Comparison of ENCODE assay signal across 8 mouse cellular contexts in the genomic region with DNA sequence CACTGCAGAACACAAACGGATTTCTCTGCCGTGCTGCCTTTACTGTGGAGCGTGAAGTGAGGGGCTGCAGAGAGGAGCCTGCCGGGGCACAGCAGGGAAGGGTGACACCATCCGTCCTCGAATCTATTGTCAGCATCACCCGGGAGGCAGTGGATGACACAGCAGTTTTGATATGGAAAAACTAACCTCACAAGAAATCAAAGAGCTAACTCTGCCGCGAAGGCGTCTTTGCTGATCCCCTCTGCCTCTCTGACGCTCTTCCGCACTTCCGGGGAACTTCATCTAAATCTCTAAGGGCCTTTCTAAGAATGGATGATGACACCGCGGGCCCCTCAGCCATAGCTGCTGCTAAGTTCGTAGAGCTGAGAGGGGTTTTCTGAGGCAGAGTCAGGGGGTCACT. TPM values are rescaled to one million over a fixed set of nuclear protein-coding genes. Genes with fewer than 3 reads are reported as not detected.
A peak's percentile ranks its signal among the peaks of the same experiment; 100 is the strongest.
DNase-seq lines count a peak whose midpoint lies in the region; ATAC-seq and TF ChIP-seq lines count a peak whose summit lies in the region.

No protein-coding gene starts in this region.

- no peak for TF ChIP-seq EP300 in heart, postnatal 0 days (IDR thresholded peaks at IDR 0.05; ENCODE audit: low read depth)

- peak overlapping the region; percentile 27; the same call in 1 of the 2 replicates for H3K9ac ChIP-seq in heart, postnatal 0 days (replicated peaks; ENCODE audit: low read depth, low read length)
- H3K9ac ChIP-seq in embryonic facial prominence, embryonic 14.5 days (ENCODE audit: low read depth, low read length) = peak overlapping the region; percentile 43
- no peak overlapping the region for H3K9ac ChIP-seq in limb, embryonic 15.5 days
- H3K9ac ChIP-seq in stomach, embryonic 15.5 days = no peak overlapping the region

- intact Hi-C loops in heart, postnatal 14 days (cut with DNase I) = loop anchor here (5.0 kb wide), 1 partner anchor 222 kb away; no protein-coding TSS in a partner anchor

- H3K36me3 ChIP-seq in heart, postnatal 0 days (replicated peaks; ENCODE audit: control insufficient read depth, insufficient read depth, low read length) = no peaks in the 10 kb centered on the region
- no peaks in the 10 kb centered on the region for H3K36me3 ChIP-seq in embryonic facial prominence, embryonic 14.5 days (ENCODE audit: control insufficient read depth, insufficient read depth, low read length)
- H3K36me3 ChIP-seq in limb, embryonic 15.5 days = no peaks in the 10 kb centered on the region
- no peaks in the 10 kb centered on the region for H3K36me3 ChIP-seq in stomach, embryonic 15.5 days

- DNase-seq in heart, postnatal 0 days (ENCODE audit: low spot score) = no peak
- no peak for DNase-seq in heart, postnatal 14 days
- DNase-seq in embryonic facial prominence, embryonic 14.5 days (ENCODE audit: low spot score) = no peak
- no peak for DNase-seq in spleen, adult 12 weeks (ENCODE audit: low spot score)
- DNase-seq in Muller cell, postnatal 12 days (ENCODE audit: inconsistent ontology term) = no peak
- DNase-seq in lung, postnatal 10 days = no peak

- H3K27me3 ChIP-seq in heart, postnatal 0 days (ENCODE audit: control insufficient read depth, insufficient read depth, low read length) = no peaks in the 10 kb centered on the region
- no peaks in the 10 kb centered on the region for H3K27me3 ChIP-seq in embryonic facial prominence, embryonic 14.5 days (replicated peaks; ENCODE audit: control insufficient read depth, insufficient read depth, low read length)
- peaks cover 8% of the 10 kb centered on the region; the same call in 1 of the 2 replicates for H3K27me3 ChIP-seq in limb, embryonic 15.5 days
- H3K27me3 ChIP-seq in stomach, embryonic 15.5 days (replicated peaks) = no peaks in the 10 kb centered on the region

- TF ChIP-seq CTCF in heart, postnatal 0 days (IDR thresholded peaks at IDR 0.05; ENCODE audit: low read depth) = no peak

- H3K27ac ChIP-seq in heart, postnatal 0 days (ENCODE audit: low read depth) = no peak overlapping the region
- H3K27ac ChIP-seq in embryonic facial prominence, embryonic 14.5 days (replicated peaks; ENCODE audit: low read depth, low read length) = no peak overlapping the region
- no peak overlapping the region for H3K27ac ChIP-seq in limb, embryonic 15.5 days
- H3K27ac ChIP-seq in stomach, embryonic 15.5 days = no peak overlapping the region

- peaks cover 16% of the 10 kb centered on the region; the same call in 1 of the 2 replicates for H3K4me1 ChIP-seq in heart, postnatal 0 days (ENCODE audit: control insufficient read depth, insufficient read depth)
- H3K4me1 ChIP-seq in embryonic facial prominence, embryonic 14.5 days (ENCODE audit: control insufficient read depth, insufficient read depth, low read length) = peaks cover 15% of the 10 kb centered on the region
- H3K4me1 ChIP-seq in limb, embryonic 15.5 days = peaks cover 18% of the 10 kb centered on the region
- H3K4me1 ChIP-seq in stomach, embryonic 15.5 days = peaks cover 7% of the 10 kb centered on the region; the same call in 1 of the 2 replicates

- 3% methylated on average over 16 of the region's 16 CpGs for WGBS in heart, postnatal 0 days
- WGBS in embryonic facial prominence, embryonic 14.5 days = 5% methylated on average over 16 of the region's 16 CpGs
- WGBS in limb, embryonic 15.5 days = 12% methylated on average over 16 of the region's 16 CpGs
- 11% methylated on average over 16 of the region's 16 CpGs for WGBS in stomach, embryonic 15.5 days

- H3K9me3 ChIP-seq in heart, postnatal 0 days (replicated peaks; ENCODE audit: control insufficient read depth, low read length) = no peaks in the 10 kb centered on the region
- no peaks in the 10 kb centered on the region for H3K9me3 ChIP-seq in embryonic facial prominence, embryonic 14.5 days (ENCODE audit: control insufficient read depth, low read length)
- H3K9me3 ChIP-seq in limb, embryonic 15.5 days = no peaks in the 10 kb centered on the region
- no peaks in the 10 kb centered on the region for H3K9me3 ChIP-seq in stomach, embryonic 15.5 days

- H3K4me2 ChIP-seq in heart, postnatal 0 days (ENCODE audit: low read depth, low read length) = peak overlapping the region; percentile 26; the same call in 1 of the 2 replicates
- H3K4me2 ChIP-seq in embryonic facial prominence, embryonic 14.5 days (ENCODE audit: low read depth, low read length) = peak overlapping the region; percentile 40
- 0 out of 2 replicates have a peak overlapping the region, but pooled peaks have one; percentile 17 for H3K4me2 ChIP-seq in limb, embryonic 15.5 days
- H3K4me2 ChIP-seq in stomach, embryonic 15.5 days = peak overlapping the region; percentile 46

- H3K4me3 ChIP-seq in heart, postnatal 0 days (ENCODE audit: low read depth, low read length) = no peak overlapping the region; the same call in 1 of the 2 replicates
- 0 out of 2 replicates have a peak overlapping the region, but pooled peaks have one; percentile 10 for H3K4me3 ChIP-seq in embryonic facial prominence, embryonic 14.5 days (ENCODE audit: low read depth, low read length)
- H3K4me3 ChIP-seq in limb, embryonic 15.5 days = no peak overlapping the region
- H3K4me3 ChIP-seq in stomach, embryonic 15.5 days (replicated peaks) = no peak overlapping the region

- ATAC-seq in heart, postnatal 0 days (ENCODE audit: insufficient read depth, low read depth) = no peak
- ATAC-seq in embryonic facial prominence, embryonic 14.5 days (ENCODE audit: low read depth) = no peak
- no peak for ATAC-seq in limb, embryonic 15.5 days (ENCODE audit: insufficient number of reproducible peaks, low FRiP score, low TSS enrichment, low read depth)
- ATAC-seq in stomach, embryonic 15.5 days (ENCODE audit: insufficient read depth, low FRiP score, low read depth) = no peak

RNA-seq across cellular contexts. Expression of a gene that starts 2.1 kb away (rescaled TPM):
- total RNA-seq in heart, postnatal 0 days (2014; rRNA removed; ENCODE audit: low replicate concordance) = 105 and 116 TPM in 2 replicates
- polyA plus RNA-seq in heart, postnatal 0 days (2015; fragmentation: Nextera tagmentation; extraction: Ambion mirVana) = 76.8 and 76.9 TPM in 2 replicates
- 10 to 100 TPM; 84.6 to 95.6 TPM for total RNA-seq in heart, postnatal 14 days (2021)
- 73.2 and 73.8 TPM in 2 replicates for polyA plus RNA-seq in embryonic facial prominence, embryonic 14.5 days (2014; fragmentation: Nextera tagmentation; extraction: Ambion mirVana)
- polyA plus RNA-seq in limb, embryonic 15.5 days (2015; fragmentation: Nextera tagmentation; extraction: Ambion mirVana) = 73.1 and 73.6 TPM in 2 replicates
- polyA plus RNA-seq in stomach, embryonic 15.5 days (2015; fragmentation: Nextera tagmentation; extraction: Ambion mirVana) = 74.8 and 77.7 TPM in 2 replicates

Comparison
In these comparisons a context has a peak if more than half of its experiments do, and no peak if none do; other contexts are left out.
1. H3K9ac ChIP-seq: peak in heart, postnatal 0 days (single experiment) and embryonic facial prominence, embryonic 14.5 days (single experiment); none in limb, embryonic 15.5 days (single experiment) and stomach, embryonic 15.5 days (single experiment).
2. Peak in every context shown above with its lines, with median percentiles within 50 percentile points of each other: H3K4me2 ChIP-seq.